Mouse (Mus musculus): Measurements from ENCODE around the gene Iqcm. TPM values are rescaled to one million over a fixed set of nuclear protein-coding genes. Genes with fewer than 3 reads are reported as not detected.

The Iqcm gene
- polyA plus RNA-seq, 1 experiment from 2014 or later, result not detected

GRCm38 (mm10) chr8:75949166-75949565, 500.7 kb downstream of the Iqcm start:
- ATAC-seq (replicated peaks; ENCODE audit: insufficient number of reproducible peaks, low FRiP score, low TSS enrichment, low read depth) (no peak), DNase-seq (ENCODE audit: low spot score) (no peak)
- Histone ChIP-seq H3K9me3 (replicated peaks; ENCODE audit: control insufficient read depth, low read length) (no peaks in the 10 kb centered on the region), H3K27me3 (ENCODE audit: control insufficient read depth, insufficient read depth, low read length) (no peaks in the 10 kb centered on the region), H3K4me1 (ENCODE audit: control insufficient read depth, insufficient read depth, low read length) (no peaks in the 10 kb centered on the region), H3K9ac (replicated peaks; ENCODE audit: low read length) (no peak overlapping the region), H3K27ac (replicated peaks; ENCODE audit: low read depth, low read length) (no peak overlapping the region), H3K4me2 (ENCODE audit: low read depth, low read length) (no peak overlapping the region), H3K36me3 (replicated peaks; ENCODE audit: control insufficient read depth, insufficient read depth, low read depth, low read length) (no peaks in the 10 kb centered on the region), H3K4me3 (ENCODE audit: low read depth, low read length) (no peak overlapping the region)
- 83% methylated on average over 1 of the region's 1 CpGs for WGBS

GRCm38 (mm10) chr8:75956016-75956415, 507.5 kb downstream of the Iqcm start:
- Histone ChIP-seq H3K36me3 (replicated peaks; ENCODE audit: control insufficient read depth, insufficient read depth, low read depth, low read length) (no peaks in the 10 kb centered on the region), H3K9ac (replicated peaks; ENCODE audit: low read length) (no peak overlapping the region), H3K9me3 (replicated peaks; ENCODE audit: control insufficient read depth, low read length) (no peaks in the 10 kb centered on the region), H3K4me3 (ENCODE audit: low read depth, low read length) (no peak overlapping the region), H3K27ac (replicated peaks; ENCODE audit: low read depth, low read length) (no peak overlapping the region), H3K4me1 (ENCODE audit: control insufficient read depth, insufficient read depth, low read length) (no peaks in the 10 kb centered on the region), H3K4me2 (ENCODE audit: low read depth, low read length) (no peak overlapping the region), H3K27me3 (ENCODE audit: control insufficient read depth, insufficient read depth, low read length) (no peaks in the 10 kb centered on the region)
- no peak for ATAC-seq (replicated peaks; ENCODE audit: insufficient number of reproducible peaks, low FRiP score, low TSS enrichment, low read depth)
- 86% methylated on average over 2 of the region's 2 CpGs for WGBS
- no peak for DNase-seq (ENCODE audit: low spot score)

DNA sequence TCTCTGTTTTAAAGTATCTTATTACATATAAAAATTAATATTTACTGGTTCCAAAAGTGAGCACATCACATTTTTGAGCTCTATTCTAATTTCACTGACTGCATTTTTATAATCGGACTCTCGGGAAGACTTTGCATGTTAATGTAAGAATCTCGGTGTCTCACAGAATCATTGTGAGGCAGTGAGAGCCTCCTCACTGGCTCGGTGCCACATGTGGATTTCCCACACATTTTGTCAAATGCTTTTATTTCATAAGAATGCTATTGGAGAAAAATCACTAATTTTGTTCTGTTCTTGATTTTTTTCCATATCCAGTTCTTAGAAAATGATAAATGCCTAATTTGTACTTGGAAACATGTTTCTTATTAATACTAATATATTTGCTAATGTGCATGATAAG, 570.0 kb downstream of the Iqcm start:
- 87% methylated on average over 4 of the region's 4 CpGs for WGBS
- ATAC-seq (replicated peaks; ENCODE audit: insufficient number of reproducible peaks, low FRiP score, low TSS enrichment, low read depth), result no peak

More for the DNA sequence above, 570.0 kb downstream of the Iqcm start:
- H3K36me3 ChIP-seq (replicated peaks; ENCODE audit: control insufficient read depth, insufficient read depth, low read depth, low read length), result no peaks in the 10 kb centered on the region
- no peaks in the 10 kb centered on the region for H3K9me3 ChIP-seq (replicated peaks; ENCODE audit: control insufficient read depth, low read length)
- H3K9ac ChIP-seq (replicated peaks; ENCODE audit: low read length), result no peak overlapping the region
- H3K4me1 ChIP-seq (ENCODE audit: control insufficient read depth, insufficient read depth, low read length), result no peaks in the 10 kb centered on the region
- no peak overlapping the region for H3K4me2 ChIP-seq (ENCODE audit: low read depth, low read length)
- H3K27me3 ChIP-seq (ENCODE audit: control insufficient read depth, insufficient read depth, low read length), result no peaks in the 10 kb centered on the region
- H3K27ac ChIP-seq (replicated peaks; ENCODE audit: low read depth, low read length), result no peak overlapping the region
- no peak for DNase-seq (ENCODE audit: low spot score)
- no peak overlapping the region for H3K4me3 ChIP-seq (ENCODE audit: low read depth, low read length)

Other genes starting within 250 kb of the Iqcm start
- 0.31 and 0.93 TPM in 2 replicates for gene Rasd2, start 234.8 kb upstream of the Iqcm start, polyA plus RNA-seq (2014; fragmentation: Nextera tagmentation; extraction: Ambion mirVana)
- gene Gm10358, start 42.1 kb upstream of the Iqcm start, polyA plus RNA-seq (2014; fragmentation: Nextera tagmentation; extraction: Ambion mirVana), result 0.22 TPM in 1 of 2 replicates, not detected in the other